Mouse (Mus musculus) embryonic stem cell, embryonic (primary cell): Measurements from ENCODE around the gene Rassf8.

Source experiments
- CTCF ChIA-PET, 4 experiments: fragments of 300-600 bp in 2 of 4; fragments of 350-600 bp in 2 of 4; sonication (Branson Sonifier 250); formaldehyde crosslinking; loops; one replicate each; lab custom pipeline; 2022; ENCODE audit warnings: inconsistent platforms in 2 of 4; lab: Charles Lee
- POLR2A ChIA-PET, 4 experiments: fragments of 300-600 bp in 2 of 4; fragments of 350-600 bp in 2 of 4; sonication (Branson Sonifier 250); formaldehyde crosslinking; loops; one replicate each; lab custom pipeline; 2022; ENCODE audit warnings: antibody characterized with exemption in 4 of 4, inconsistent platforms in 1 of 4; lab: Charles Lee

Rassf8 gene

GRCm38 (mm10) chr6:145794671-145795070, 48.1 kb downstream of the Rassf8 start:
- POLR2A ChIA-PET: interaction anchor here in 1 of 4 experiments (0.6 to 1.5 kb wide), 2 partner anchors 14 to 106 kb away, joined by 3 to 4 read pairs; no protein-coding TSS in a partner anchor

GRCm38 (mm10) chr6:145796191-145797023, 49.9 kb downstream of the Rassf8 start:
- ChIA-PET POLR2A (interaction anchor here in 1 of 4 experiments (1.2 kb wide), 1 partner anchor 40 kb away, joined by 3 read pairs; no protein-coding TSS in a partner anchor), CTCF (interaction anchor here in 1 of 4 experiments (0.9 kb wide), 1 partner anchor 19 kb away, joined by 5 read pairs; no protein-coding TSS in a partner anchor)

More at GRCm38 (mm10) chr6:145794671-145795070, 48.1 kb downstream of the Rassf8 start:
- CTCF ChIA-PET: interaction anchor here (0.6 to 3.1 kb wide), 14 partner anchors 10 to 442 kb away, joined by 3 to 14 read pairs (median 3); no protein-coding TSS in a partner anchor

GRCm38 (mm10) chr6:145797692-145798091, 51.1 kb downstream of the Rassf8 start:
- CTCF ChIA-PET: interaction anchor here (0.6 to 1.0 kb wide), 5 partner anchors 17 to 926 kb away, joined by 3 to 5 read pairs (median 4); no protein-coding TSS in a partner anchor
- POLR2A ChIA-PET: interaction anchor here in 3 of 4 experiments (0.6 to 0.7 kb wide), 4 partner anchors 9 to 58 kb away, joined by 3 to 5 read pairs (median 4); no protein-coding TSS in a partner anchor

GRCm38 (mm10) chr6:145801796-145802488, 55.4 kb downstream of the Rassf8 start:
- POLR2A ChIA-PET: no interaction called here

GRCm38 (mm10) chr6:145802881-145803280, 56.3 kb downstream of the Rassf8 start:
- ChIA-PET CTCF (no interaction called here), POLR2A (no interaction called here)

More at GRCm38 (mm10) chr6:145801796-145802488, 55.4 kb downstream of the Rassf8 start:
- CTCF ChIA-PET: interaction anchor here in 1 of 4 experiments (0.6 kb wide), 1 partner anchor 146 kb away, joined by 3 read pairs; no protein-coding TSS in a partner anchor

GRCm38 (mm10) chr6:145804276-145804675, 57.7 kb downstream of the Rassf8 start:
- ChIA-PET POLR2A (interaction anchor here in 1 of 4 experiments (0.5 kb wide), 1 partner anchor 147 kb away, joined by 3 read pairs; no protein-coding TSS in a partner anchor), CTCF (interaction anchor here in 2 of 4 experiments (0.9 to 1.3 kb wide), 2 partner anchors 9 to 10 kb away, joined by 3 read pairs; no protein-coding TSS in a partner anchor)

- CTCF ChIA-PET: interaction anchor here in 1 of 4 experiments (0.6 kb wide), 2 partner anchors 12 to 112 kb away, joined by 3 read pairs; no protein-coding TSS in a partner anchor
- POLR2A ChIA-PET: interaction anchor here in 1 of 4 experiments (0.6 kb wide), 1 partner anchor 9 kb away, joined by 4 read pairs; no protein-coding TSS in a partner anchor
Observed at GRCm38 (mm10) chr6:145806784-145807183, 60.2 kb downstream of the Rassf8 start.

GRCm38 (mm10) chr6:145807929-145808328, 61.4 kb downstream of the Rassf8 start:
- POLR2A ChIA-PET: no interaction called here
- CTCF ChIA-PET: no interaction called here

GRCm38 (mm10) chr6:145809566-145809965, 63.0 kb downstream of the Rassf8 start:
- POLR2A ChIA-PET: no interaction called here
- CTCF ChIA-PET: interaction anchor here in 1 of 4 experiments (1.1 kb wide), 1 partner anchor 15 kb away, joined by 3 read pairs; no protein-coding TSS in a partner anchor

GRCm38 (mm10) chr6:145810015-145810414, 63.5 kb downstream of the Rassf8 start:
- ChIA-PET CTCF (interaction anchor here in 1 of 4 experiments (1.1 kb wide), 1 partner anchor 16 kb away, joined by 3 read pairs; no protein-coding TSS in a partner anchor), POLR2A (no interaction called here)

- POLR2A ChIA-PET: no interaction called here
- CTCF ChIA-PET: no interaction called here
Observed at GRCm38 (mm10) chr6:145811174-145811573, 64.6 kb downstream of the Rassf8 start.

- ChIA-PET POLR2A (interaction anchor here in 2 of 4 experiments (0.5 to 1.8 kb wide), 2 partner anchors 18 to 21 kb away, joined by 3 to 5 read pairs; no protein-coding TSS in a partner anchor), CTCF (interaction anchor here (0.5 to 2.4 kb wide), 7 partner anchors 9 to 687 kb away, joined by 3 to 8 read pairs (median 4); no protein-coding TSS in a partner anchor)
Observed at GRCm38 (mm10) chr6:145815200-145815599, 68.7 kb downstream of the Rassf8 start.

- POLR2A ChIA-PET: interaction anchor here in 2 of 4 experiments (0.6 kb wide), 2 partner anchors 351 to 438 kb away, joined by 5 to 8 read pairs; no protein-coding TSS in a partner anchor
- CTCF ChIA-PET: interaction anchor here in 1 of 4 experiments (0.6 kb wide), 1 partner anchor 472 kb away, joined by 3 read pairs; no protein-coding TSS in a partner anchor
Observed at GRCm38 (mm10) chr6:145819151-145819550, 72.6 kb downstream of the Rassf8 start.

GRCm38 (mm10) chr6:145822218-145822617, 75.7 kb downstream of the Rassf8 start:
- ChIA-PET POLR2A (no interaction called here), CTCF (interaction anchor here in 2 of 4 experiments (0.9 to 1.1 kb wide), 2 partner anchors 8 kb away, joined by 3 read pairs; no protein-coding TSS in a partner anchor)

GRCm38 (mm10) chr6:145823103-145823502, 76.6 kb downstream of the Rassf8 start:
- POLR2A ChIA-PET: no interaction called here
- CTCF ChIA-PET: interaction anchor here in 3 of 4 experiments (0.6 to 1.8 kb wide), 5 partner anchors 8 to 478 kb away, joined by 3 to 8 read pairs (median 4); no protein-coding TSS in a partner anchor

- POLR2A ChIA-PET: no interaction called here
- CTCF ChIA-PET: interaction anchor here (0.5 to 1.8 kb wide), 11 partner anchors 8 to 478 kb away, joined by 3 to 8 read pairs (median 4); no protein-coding TSS in a partner anchor
Observed at GRCm38 (mm10) chr6:145823588-145824234, 77.2 kb downstream of the Rassf8 start.

GRCm38 (mm10) chr6:145826305-145826704, 79.8 kb downstream of the Rassf8 start:
- ChIA-PET CTCF (interaction anchor here in 3 of 4 experiments (0.6 to 0.7 kb wide), 8 partner anchors 13 to 581 kb away, joined by 3 to 16 read pairs (median 8); no protein-coding TSS in a partner anchor), POLR2A (interaction anchor here in 2 of 4 experiments (0.7 kb wide), 3 partner anchors 40 to 575 kb away, joined by 4 to 5 read pairs (median 5); no protein-coding TSS in a partner anchor)
